Mouse (Mus musculus): ENCODE data around the gene Rbm8a. TPM values are rescaled to one million over a fixed set of nuclear protein-coding genes. Genes with fewer than 3 reads are reported as not detected.

The Rbm8a gene
- polyA plus RNA-seq, 1 experiment from 2014 or later = 135 TPM

DNA sequence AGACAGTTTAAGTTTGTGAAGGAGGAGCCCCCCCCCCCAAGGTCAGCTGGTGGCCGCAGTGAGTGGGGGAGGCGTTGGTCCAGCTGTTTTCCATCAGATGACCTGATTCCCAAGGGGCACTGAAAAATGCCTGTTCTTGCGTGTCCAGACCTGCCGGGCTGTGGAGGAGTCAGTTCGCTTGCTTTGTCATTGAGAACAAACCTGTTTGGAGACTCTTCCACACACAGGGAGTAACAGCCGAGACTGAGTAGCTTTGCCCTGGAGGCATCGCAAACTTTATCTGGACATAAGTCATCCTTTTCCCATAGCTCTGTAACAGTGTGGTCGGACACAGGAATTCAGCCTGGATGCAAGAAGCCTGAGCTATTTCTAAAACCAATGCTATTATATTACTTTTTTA lies 44.7 kb downstream of the Rbm8a start:
- Histone ChIP-seq H3K4me3 (ENCODE audit: low read length) (no peak overlapping the region), H3K9ac (ENCODE audit: low read length) (no peak overlapping the region), H3K4me1 (replicated peaks; ENCODE audit: control insufficient read depth, insufficient read depth, low read length) (0 out of 2 replicates have a peak, but pooled peaks cover 5% of the 10 kb centered on the region), H3K27ac (ENCODE audit: low read length) (no peak overlapping the region), H3K4me2 (ENCODE audit: low read depth, low read length) (no peak overlapping the region), H3K9me3 (ENCODE audit: control insufficient read depth, low read length) (no peaks in the 10 kb centered on the region), H3K27me3 (ENCODE audit: control insufficient read depth, insufficient read depth, low read depth, low read length) (no peaks in the 10 kb centered on the region), H3K36me3 (ENCODE audit: control insufficient read depth, insufficient read depth, low read length) (no peaks in the 10 kb centered on the region)
- no peak for ATAC-seq (ENCODE audit: low read depth)
- 41% methylated on average over 8 of the region's 8 CpGs for WGBS

GRCm38 (mm10) chr3:96675171-96675570 lies 45.4 kb downstream of the Rbm8a start:
- H3K4me3 ChIP-seq (ENCODE audit: low read length) = no peak overlapping the region
- no peak for ATAC-seq (ENCODE audit: low read depth)
- H3K27me3 ChIP-seq (ENCODE audit: control insufficient read depth, insufficient read depth, low read depth, low read length) = no peaks in the 10 kb centered on the region
- no peaks in the 10 kb centered on the region for H3K9me3 ChIP-seq (ENCODE audit: control insufficient read depth, low read length)
- WGBS = 82% methylated on average over 3 of the region's 3 CpGs
- H3K27ac ChIP-seq (ENCODE audit: low read length) = no peak overlapping the region
- no peak overlapping the region for H3K9ac ChIP-seq (ENCODE audit: low read length)
- H3K36me3 ChIP-seq (ENCODE audit: control insufficient read depth, insufficient read depth, low read length) = no peaks in the 10 kb centered on the region
- H3K4me2 ChIP-seq (ENCODE audit: low read depth, low read length) = no peak overlapping the region
- 0 out of 2 replicates have a peak, but pooled peaks cover 5% of the 10 kb centered on the region for H3K4me1 ChIP-seq (replicated peaks; ENCODE audit: control insufficient read depth, insufficient read depth, low read length)

DNA sequence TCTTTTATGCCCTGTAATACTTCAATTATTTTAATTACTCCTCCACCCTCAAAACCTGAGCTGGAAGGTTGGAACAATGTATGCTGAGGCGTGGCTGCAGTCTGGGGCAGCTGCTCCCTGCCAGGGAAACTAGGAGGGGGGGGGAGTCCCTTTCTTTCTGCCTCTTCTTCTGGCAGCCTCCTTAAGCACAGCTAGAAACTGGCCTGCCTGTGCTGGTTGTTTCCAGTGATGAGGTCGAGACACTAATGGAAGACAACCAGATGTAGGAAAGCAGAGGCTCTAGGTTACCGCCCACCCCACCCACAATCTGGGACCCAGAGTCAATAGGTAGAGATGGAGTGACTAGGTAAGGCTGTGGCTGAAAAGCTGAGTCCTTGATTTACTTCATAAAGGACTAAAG lies 46.0 kb downstream of the Rbm8a start:
- Histone ChIP-seq H3K4me2 (ENCODE audit: low read depth, low read length) (no peak overlapping the region), H3K27ac (ENCODE audit: low read length) (no peak overlapping the region), H3K9me3 (ENCODE audit: control insufficient read depth, low read length) (no peaks in the 10 kb centered on the region), H3K4me1 (replicated peaks; ENCODE audit: control insufficient read depth, insufficient read depth, low read length) (no peaks in the 10 kb centered on the region), H3K36me3 (ENCODE audit: control insufficient read depth, insufficient read depth, low read length) (no peaks in the 10 kb centered on the region), H3K27me3 (ENCODE audit: control insufficient read depth, insufficient read depth, low read depth, low read length) (no peaks in the 10 kb centered on the region), H3K4me3 (ENCODE audit: low read length) (no peak overlapping the region), H3K9ac (ENCODE audit: low read length) (no peak overlapping the region)
- WGBS = 65% methylated on average over 3 of the region's 3 CpGs
- ATAC-seq (ENCODE audit: low read depth) = no peak

DNA sequence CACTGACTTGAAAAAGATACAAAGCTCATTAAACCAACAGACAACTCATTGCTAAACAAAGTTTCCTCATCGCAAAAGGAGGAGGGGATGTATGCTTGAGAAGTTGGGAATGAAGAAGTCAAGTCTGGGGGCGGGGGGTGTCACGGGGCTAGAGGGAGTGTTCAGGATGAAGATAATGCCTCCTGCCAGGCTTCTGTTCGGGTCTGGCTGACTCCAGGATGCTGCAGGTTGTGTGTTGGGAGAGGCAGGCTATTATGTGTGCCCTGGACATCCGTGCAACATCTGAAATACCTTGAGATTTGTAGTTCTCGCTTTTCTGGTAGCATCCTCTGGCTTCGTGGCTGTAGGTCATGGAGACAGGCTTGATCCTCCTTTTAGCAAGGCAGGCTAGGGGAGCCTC lies 48.7 kb downstream of the Rbm8a start:
- Histone ChIP-seq H3K4me3 (ENCODE audit: low read length) (no peak overlapping the region), H3K27me3 (ENCODE audit: control insufficient read depth, insufficient read depth, low read depth, low read length) (no peaks in the 10 kb centered on the region; the same call in 1 of the 2 replicates), H3K36me3 (ENCODE audit: control insufficient read depth, insufficient read depth, low read length) (no peaks in the 10 kb centered on the region), H3K4me1 (replicated peaks; ENCODE audit: control insufficient read depth, insufficient read depth, low read length) (no peaks in the 10 kb centered on the region), H3K9ac (ENCODE audit: low read length) (no peak overlapping the region), H3K4me2 (ENCODE audit: low read depth, low read length) (no peak overlapping the region), H3K9me3 (ENCODE audit: control insufficient read depth, low read length) (no peaks in the 10 kb centered on the region), H3K27ac (ENCODE audit: low read length) (no peak overlapping the region)
- ATAC-seq (ENCODE audit: low read depth) = no peak
- WGBS = 65% methylated on average over 7 of the region's 7 CpGs

GRCm38 (mm10) chr3:96679159-96679674 lies 49.5 kb downstream of the Rbm8a start:
- Histone ChIP-seq H3K27ac (ENCODE audit: low read length) (no peak overlapping the region), H3K9me3 (ENCODE audit: control insufficient read depth, low read length) (no peaks in the 10 kb centered on the region), H3K9ac (ENCODE audit: low read length) (no peak overlapping the region), H3K4me1 (replicated peaks; ENCODE audit: control insufficient read depth, insufficient read depth, low read length) (no peaks in the 10 kb centered on the region), H3K4me3 (ENCODE audit: low read length) (no peak overlapping the region), H3K27me3 (ENCODE audit: control insufficient read depth, insufficient read depth, low read depth, low read length) (peaks cover 6% of the 10 kb centered on the region), H3K36me3 (ENCODE audit: control insufficient read depth, insufficient read depth, low read length) (no peaks in the 10 kb centered on the region), H3K4me2 (ENCODE audit: low read depth, low read length) (no peak overlapping the region)
- peak; percentile 17; the same call in 1 of the 2 replicates for ATAC-seq (ENCODE audit: low read depth)
- WGBS = 23% methylated on average over 5 of the region's 5 CpGs

- no peaks in the 10 kb centered on the region for H3K36me3 ChIP-seq (ENCODE audit: control insufficient read depth, insufficient read depth, low read length)
- no peak overlapping the region for H3K9ac ChIP-seq (ENCODE audit: low read length)
- H3K4me1 ChIP-seq (replicated peaks; ENCODE audit: control insufficient read depth, insufficient read depth, low read length) = 0 out of 2 replicates have a peak, but pooled peaks cover 3% of the 10 kb centered on the region
- ATAC-seq (ENCODE audit: low read depth) = no peak
- H3K4me2 ChIP-seq (ENCODE audit: low read depth, low read length) = no peak overlapping the region
- 28% methylated on average over 12 of the region's 12 CpGs for WGBS
- no peak overlapping the region for H3K27ac ChIP-seq (ENCODE audit: low read length)
- H3K27me3 ChIP-seq (ENCODE audit: control insufficient read depth, insufficient read depth, low read depth, low read length) = peaks cover 10% of the 10 kb centered on the region
- H3K9me3 ChIP-seq (ENCODE audit: control insufficient read depth, low read length) = no peaks in the 10 kb centered on the region
- no peak overlapping the region for H3K4me3 ChIP-seq (ENCODE audit: low read length)
These were observed 50.7 kb downstream of the Rbm8a start for GRCm38 (mm10) chr3:96680269-96680956.

Other genes starting within 250 kb of the Rbm8a start
- 0.30 and 0.34 TPM in 2 replicates for gene BC107364, start 177.6 kb upstream of the Rbm8a start, polyA plus RNA-seq (2015; fragmentation: Nextera tagmentation; extraction: Ambion mirVana)
- gene Hfe2, start 104.8 kb upstream of the Rbm8a start, polyA plus RNA-seq (2015; fragmentation: Nextera tagmentation; extraction: Ambion mirVana) = 0.57 and 1.1 TPM in 2 replicates
- gene Txnip, start 72.0 kb upstream of the Rbm8a start, polyA plus RNA-seq (2015; fragmentation: Nextera tagmentation; extraction: Ambion mirVana) = 184 and 197 TPM in 2 replicates
- 1.4 TPM in 2 replicates for gene Gm16253, start 52.9 kb upstream of the Rbm8a start, polyA plus RNA-seq (2015; fragmentation: Nextera tagmentation; extraction: Ambion mirVana)
- 35.9 TPM in 2 replicates for gene Polr3gl, start 35.8 kb upstream of the Rbm8a start, polyA plus RNA-seq (2015; fragmentation: Nextera tagmentation; extraction: Ambion mirVana)
- gene Ankrd34a, start 33.3 kb upstream of the Rbm8a start, polyA plus RNA-seq (2015; fragmentation: Nextera tagmentation; extraction: Ambion mirVana) = 1.6 and 1.9 TPM in 2 replicates
- 6.7 and 8.2 TPM in 2 replicates for gene Lix1l, start 28.8 kb upstream of the Rbm8a start, polyA plus RNA-seq (2015; fragmentation: Nextera tagmentation; extraction: Ambion mirVana)
- 54.2 and 57.7 TPM in 2 replicates for gene Pex11b, start 5.4 kb downstream of the Rbm8a start, polyA plus RNA-seq (2015; fragmentation: Nextera tagmentation; extraction: Ambion mirVana)
- 0.15 and 0.24 TPM in 2 replicates for gene Gm42957, start 5.5 kb downstream of the Rbm8a start, polyA plus RNA-seq (2015; fragmentation: Nextera tagmentation; extraction: Ambion mirVana)
- gene Itga10, start 15.7 kb downstream of the Rbm8a start, polyA plus RNA-seq (2015; fragmentation: Nextera tagmentation; extraction: Ambion mirVana) = 1.0 TPM in 2 replicates
- 0.36 and 0.50 TPM in 2 replicates for gene Ankrd35, start 40.2 kb downstream of the Rbm8a start, polyA plus RNA-seq (2015; fragmentation: Nextera tagmentation; extraction: Ambion mirVana)
- 51.9 and 52.0 TPM in 2 replicates for gene Pias3, start 66.5 kb downstream of the Rbm8a start, polyA plus RNA-seq (2015; fragmentation: Nextera tagmentation; extraction: Ambion mirVana)
- gene Nudt17, start 78.6 kb downstream of the Rbm8a start, polyA plus RNA-seq (2015; fragmentation: Nextera tagmentation; extraction: Ambion mirVana) = 7.2 and 8.2 TPM in 2 replicates
- 35.6 and 35.7 TPM in 2 replicates for gene Polr3c, start 97.7 kb downstream of the Rbm8a start, polyA plus RNA-seq (2015; fragmentation: Nextera tagmentation; extraction: Ambion mirVana)
- gene Rnf115, start 97.7 kb downstream of the Rbm8a start, polyA plus RNA-seq (2015; fragmentation: Nextera tagmentation; extraction: Ambion mirVana) = 45.7 and 47.8 TPM in 2 replicates
- 0.64 TPM in 1 of 2 replicates, not detected in the other for gene Pdzk1, start 199.4 kb downstream of the Rbm8a start, polyA plus RNA-seq (2015; fragmentation: Nextera tagmentation; extraction: Ambion mirVana)
- gene Cd160, start 199.4 kb downstream of the Rbm8a start, polyA plus RNA-seq (2015; fragmentation: Nextera tagmentation; extraction: Ambion mirVana) = 0.40 and 1.8 TPM in 2 replicates